Mouse (Mus musculus) C2C12 (cell line): ENCODE results near the gene Mrpl12.

Experiments
- CTCF ChIP-seq: IDR thresholded peaks from one replicate; pipeline ENCODE4 v1.5.1; 2011; ENCODE audit not compliant: control insufficient read depth, insufficient read depth, insufficient read length
- MYOD1 ChIP-seq: IDR thresholded peaks from one replicate; pipeline ENCODE4 v1.6.1; 2011; ENCODE audit warnings: low read depth; ENCODE audit not compliant: control insufficient read depth, insufficient read length
- USF1 ChIP-seq: IDR thresholded peaks from one replicate; pipeline ENCODE4 v1.6.1; 2011; ENCODE audit warnings: low read depth, mild to moderate bottlenecking, control low read depth, moderate library complexity

DNA sequence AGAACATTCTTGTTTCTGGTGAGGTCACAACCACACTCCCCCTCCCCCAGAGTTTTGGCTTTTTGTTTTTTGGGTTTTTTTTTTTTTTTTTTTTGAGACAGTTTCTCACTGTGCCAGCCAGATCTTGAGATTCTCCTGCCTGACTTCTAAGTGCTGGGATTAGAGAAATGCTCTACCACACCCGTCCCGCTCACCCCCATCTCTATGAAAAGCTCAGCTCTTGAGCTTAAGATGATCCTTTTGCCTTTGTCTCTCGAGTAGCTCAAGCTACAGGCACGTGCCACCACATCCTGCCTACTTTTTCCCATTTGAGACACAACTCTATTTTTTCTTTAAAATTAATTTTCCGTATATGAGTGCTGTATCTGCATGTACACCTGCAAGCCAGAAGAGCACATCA is 20.0 kb upstream of the Mrpl12 start:
- TF ChIP-seq CTCF (no peak), MYOD1 (no peak), USF1 (no peak)
